Mouse (Mus musculus): ENCODE measurements around the gene Bdkrb1. TPM values are rescaled to one million over a fixed set of nuclear protein-coding genes. Genes with fewer than 3 reads are reported as not detected.

Gene Bdkrb1
- polyA plus RNA-seq (2014; fragmentation: Illumina TruSeq; extraction: RNeasy Lipid Tissue Mini Kit (QIAGEN cat#74804); ENCODE audit: low replicate concordance) = not detected

GRCm38 (mm10) chr12:105602581-105603210 is at the start of gene Bdkrb1:
Bdkrb1 (plus strand) TSS chr12:105603085.

DNA sequence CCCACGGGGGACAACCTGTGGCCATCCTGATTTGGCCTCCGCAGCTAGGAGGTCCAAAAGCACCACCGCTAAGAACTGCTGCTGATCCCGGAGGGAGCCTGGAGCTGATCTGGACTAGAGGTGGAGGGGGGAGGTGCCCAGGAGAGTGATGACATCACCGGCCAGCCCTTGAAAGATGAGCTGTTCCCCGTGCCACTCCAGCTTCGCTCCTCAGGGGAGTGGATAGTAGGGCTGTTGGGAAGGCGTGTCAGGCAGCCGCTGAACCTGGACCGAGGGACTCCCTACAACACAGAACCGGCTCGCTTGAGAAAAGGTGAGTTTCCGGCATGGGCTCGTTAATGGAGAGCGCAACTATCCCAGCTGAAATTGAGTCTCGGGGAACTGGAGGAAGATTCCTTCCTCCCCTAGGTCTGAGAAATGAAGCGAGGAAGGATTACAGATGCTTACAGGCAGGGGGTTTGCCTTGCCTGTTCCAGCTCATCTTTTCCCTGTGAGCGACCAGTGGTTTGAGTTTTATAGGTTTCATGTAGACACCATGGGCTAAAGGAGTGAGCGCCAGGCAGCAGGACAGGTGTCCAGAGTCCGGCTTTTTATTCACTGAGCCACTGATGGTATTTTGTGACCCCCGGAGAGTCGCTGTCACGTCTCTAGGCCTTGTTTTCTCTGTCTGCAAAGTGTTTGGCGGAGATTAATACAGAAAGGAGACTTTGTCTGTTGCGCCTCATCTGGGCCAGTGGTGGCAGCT is 39.8 kb upstream of the Bdkrb1 start, which contains the start of gene Bdkrb2:
Gene Bdkrb2 (plus strand): TSS at position 291 of the 745 bp plus-strand sequence.

Other genes starting within 250 kb of the Bdkrb1 start
- gene D430019H16Rik, start 149.2 kb upstream of the Bdkrb1 start, polyA plus RNA-seq (2014; fragmentation: Illumina TruSeq; extraction: RNeasy Lipid Tissue Mini Kit (QIAGEN cat#74804); ENCODE audit: low replicate concordance) = 0.48 TPM
- 1.7 TPM for gene Bdkrb2, start 39.9 kb upstream of the Bdkrb1 start, polyA plus RNA-seq (2014; fragmentation: Illumina TruSeq; extraction: RNeasy Lipid Tissue Mini Kit (QIAGEN cat#74804); ENCODE audit: low replicate concordance)
- gene Gskip, start 81.7 kb downstream of the Bdkrb1 start, polyA plus RNA-seq (2014; fragmentation: Illumina TruSeq; extraction: RNeasy Lipid Tissue Mini Kit (QIAGEN cat#74804); ENCODE audit: low replicate concordance) = 52.7 TPM
- 9.9 TPM for gene Atg2b, start 82.1 kb downstream of the Bdkrb1 start, polyA plus RNA-seq (2014; fragmentation: Illumina TruSeq; extraction: RNeasy Lipid Tissue Mini Kit (QIAGEN cat#74804); ENCODE audit: low replicate concordance)
- gene Ak7, start 102.9 kb downstream of the Bdkrb1 start, polyA plus RNA-seq (2014; fragmentation: Illumina TruSeq; extraction: RNeasy Lipid Tissue Mini Kit (QIAGEN cat#74804); ENCODE audit: low replicate concordance) = 0.52 TPM
- 485 TPM for gene Papola, start 181.6 kb downstream of the Bdkrb1 start, polyA plus RNA-seq (2014; fragmentation: Illumina TruSeq; extraction: RNeasy Lipid Tissue Mini Kit (QIAGEN cat#74804); ENCODE audit: low replicate concordance)